Mouse (Mus musculus) olfactory bulb, adult 2 months (tissue): ENCODE results near the gene Wnt2.

Experiments
- CTCF ChIP-seq: fragments of 200-500 bp; IDR thresholded peaks from 2 replicates; pipeline ENCODE4 v1.5.1; 2012; ENCODE audit warnings: low read depth, mild to moderate bottlenecking, low read length, moderate library complexity; ENCODE audit not compliant: insufficient read depth
- POLR2A ChIP-seq: fragments of 200-500 bp; IDR thresholded peaks from 2 replicates; pipeline ENCODE4 v1.6.1; 2012; ENCODE audit warnings: mild to moderate bottlenecking, low read depth, low read length, moderate library complexity; ENCODE audit not compliant: insufficient read depth

- no peak for TF ChIP-seq POLR2A
- TF ChIP-seq CTCF = no peak
Observed at GRCm38 (mm10) chr6:18002065-18002464, 28.3 kb downstream of the Wnt2 start.
